9 mouse cellular contexts compared by ENCODE assay signal in genomic region chr8:87939308-87939936, GRCm38 (mm10). TPM values are rescaled to one million over a fixed set of nuclear protein-coding genes. Genes with fewer than 3 reads are reported as not detected.
DNase-seq lines count a peak whose midpoint lies in the region; ATAC-seq and TF ChIP-seq lines count a peak whose summit lies in the region.
"Had no signal": no experiment of that assay in that cellular context is flagged by ENCODE, and none has a peak within 500 bp of the region (broad histone marks: within the 10 kb centered on the region; RNA-seq: fewer than 3 reads in every experiment).

No protein-coding gene starts in this region.

- peak overlapping the region; percentile 63; the same call in 1 of the 2 replicates for H3K27ac ChIP-seq in heart, embryonic 16.5 days (ENCODE audit: low read length)
- peak overlapping the region; percentile 67 for H3K27ac ChIP-seq in ES-E14 (ENCODE audit: insufficient read depth, low read depth, low read length, poor library complexity, severe bottlenecking)
- peak overlapping the region; percentile 17; the same call in 1 of the 2 replicates for H3K27ac ChIP-seq in forebrain, postnatal 0 days (ENCODE audit: low read depth, low read length)
- peak overlapping the region; percentile 85 for H3K27ac ChIP-seq in midbrain, embryonic 12.5 days (replicated peaks)

- H3K9me3 ChIP-seq in heart, embryonic 16.5 days (replicated peaks; ENCODE audit: control insufficient read depth, low read length) = no peaks in the 10 kb centered on the region
- no peaks in the 10 kb centered on the region for H3K9me3 ChIP-seq in ES-E14 (ENCODE audit: control insufficient read depth, insufficient read depth, low read depth, low read length)
- H3K9me3 ChIP-seq in forebrain, postnatal 0 days (ENCODE audit: low read length) = no peaks in the 10 kb centered on the region
- no peaks in the 10 kb centered on the region for H3K9me3 ChIP-seq in midbrain, embryonic 12.5 days

- H3K9ac ChIP-seq in heart, embryonic 16.5 days (ENCODE audit: low read length) = peak overlapping the region; percentile 55
- peak overlapping the region; percentile 26; the same call in 1 of the 2 replicates for H3K9ac ChIP-seq in ES-E14 (ENCODE audit: insufficient read depth, low read depth, low read length, poor library complexity, severe bottlenecking)
- no peak overlapping the region for H3K9ac ChIP-seq in forebrain, postnatal 0 days
- H3K9ac ChIP-seq in midbrain, embryonic 12.5 days (replicated peaks) = no peak overlapping the region

- no peak for ATAC-seq in heart, embryonic 16.5 days (replicated peaks; ENCODE audit: extremely low read depth, insufficient read depth, low FRiP score)
- no peak for ATAC-seq in forebrain, postnatal 0 days
- 0 out of 2 replicates have a peak, but pooled peaks have one; percentile 1 for ATAC-seq in midbrain, embryonic 12.5 days (ENCODE audit: low FRiP score, low read depth)

- in situ Hi-C loops in ES-E14 (cut with MboI; ENCODE audit: low sequenced_read_pairs in 2 of 2, unreplicated experiment in 2 of 2) = no loop called here

- no peaks in the 10 kb centered on the region for H3K36me3 ChIP-seq in heart, embryonic 16.5 days (ENCODE audit: control insufficient read depth, insufficient read depth)
- no peaks in the 10 kb centered on the region for H3K36me3 ChIP-seq in ES-E14 (ENCODE audit: control insufficient read depth, insufficient read depth, low read length, poor library complexity, severe bottlenecking)
- no peaks in the 10 kb centered on the region for H3K36me3 ChIP-seq in forebrain, postnatal 0 days (ENCODE audit: insufficient read depth)
- no peaks in the 10 kb centered on the region for H3K36me3 ChIP-seq in midbrain, embryonic 12.5 days

- H3K4me2 ChIP-seq in heart, embryonic 16.5 days (ENCODE audit: low read depth, low read length) = peak overlapping the region; percentile 77
- no peak overlapping the region for H3K4me2 ChIP-seq in forebrain, postnatal 0 days (ENCODE audit: low read depth)
- peak overlapping the region; percentile 49 for H3K4me2 ChIP-seq in midbrain, embryonic 12.5 days (replicated peaks)

- no peak for DNase-seq in heart, adult 9 months (ENCODE audit: low spot score in 2 of 2)
- no peak for DNase-seq in ES-E14 (ENCODE audit: low read depth, low spot score)
- no peak for DNase-seq in forebrain, postnatal 0 days
- no peak for DNase-seq in left cerebral cortex, adult 8-10 months (ENCODE audit: low spot score in 2 of 2)
- no peak for DNase-seq in adrenal gland, postnatal 10 days
- DNase-seq in kidney, adult 8-10 months = no peak

- no peaks in the 10 kb centered on the region for H3K27me3 ChIP-seq in heart, embryonic 16.5 days (ENCODE audit: control insufficient read depth, insufficient read depth, low read length)
- no peaks in the 10 kb centered on the region for H3K27me3 ChIP-seq in forebrain, postnatal 0 days (ENCODE audit: insufficient read depth, low read length)
- no peaks in the 10 kb centered on the region for H3K27me3 ChIP-seq in midbrain, embryonic 12.5 days

- H3K4me3 ChIP-seq in heart, embryonic 16.5 days (ENCODE audit: low read length) = peak overlapping the region; percentile 42
- H3K4me3 ChIP-seq in ES-E14 (ENCODE audit: insufficient read depth in 1 of 2, low read depth in 1 of 2, low read length in 2 of 2, poor library complexity in 1 of 2, severe bottlenecking in 1 of 2) = peak overlapping the region; percentile 57 to 65
- H3K4me3 ChIP-seq in forebrain, postnatal 0 days (ENCODE audit: low read depth, low read length) = no peak overlapping the region
- H3K4me3 ChIP-seq in midbrain, embryonic 12.5 days = peak overlapping the region; percentile 22; the same call in 1 of the 2 replicates

- TF ChIP-seq CTCF in forebrain, postnatal 0 days (IDR thresholded peaks at IDR 0.05; ENCODE audit: low read depth) = no peak

- WGBS in heart, embryonic 16.5 days = 14% methylated on average over 8 of the region's 8 CpGs
- 28% methylated on average over 8 of the region's 8 CpGs for WGBS in forebrain, postnatal 0 days
- 6% methylated on average over 8 of the region's 8 CpGs for WGBS in midbrain, embryonic 12.5 days

- peaks cover 20% of the 10 kb centered on the region for H3K4me1 ChIP-seq in heart, embryonic 16.5 days (ENCODE audit: control insufficient read depth, insufficient read depth, low read length)
- peaks cover 14 to 39% of the 10 kb centered on the region in 2 experiments; a peak in 3 of 4 replicates for H3K4me1 ChIP-seq in ES-E14 (ENCODE audit: control insufficient read depth in 2 of 2, insufficient read depth in 2 of 2, low read length in 2 of 2, poor library complexity in 1 of 2)
- peaks cover 9% of the 10 kb centered on the region for H3K4me1 ChIP-seq in forebrain, postnatal 0 days (ENCODE audit: insufficient read depth)
- peaks cover 61% of the 10 kb centered on the region for H3K4me1 ChIP-seq in midbrain, embryonic 12.5 days

TF ChIP-seq in ES-E14, 5 proteins besides CTCF, POLR2A, EP300 and RAD21:
- TF ChIP-seq MAFK (IDR thresholded peaks at IDR 0.05; ENCODE audit: insufficient read depth, low read depth, low read length) = no peak
- TF ChIP-seq ZNF384 (IDR thresholded peaks at IDR 0.05; ENCODE audit: low read depth, low read length) = peak; percentile 65
- no peak for TF ChIP-seq ZC3H11A (IDR thresholded peaks at IDR 0.05; ENCODE audit: borderline replicate concordance, low read depth, low read length)
- no peak for TF ChIP-seq CHD2 (IDR thresholded peaks at IDR 0.05; ENCODE audit: low read depth, low read length)
- no peak for TF ChIP-seq HCFC1 (IDR thresholded peaks at IDR 0.05; ENCODE audit: borderline replicate concordance, insufficient read depth, low read length)

RNA-seq across cellular contexts. Expression of gene Zfp423, which starts 20.0 kb away (rescaled TPM):
- 3.1 and 3.7 TPM in 2 replicates for polyA plus RNA-seq in heart, embryonic 16.5 days (2015; fragmentation: Nextera tagmentation; extraction: Ambion mirVana)
- 21.4 and 23.2 TPM in 2 replicates for total RNA-seq in ES-E14 (2012; rRNA removed)
- total RNA-seq in forebrain, postnatal 0 days (2014; rRNA removed) = 32.5 and 34.6 TPM in 2 replicates
- 10.7 and 18.4 TPM in 2 replicates for polyA plus RNA-seq in forebrain, postnatal 0 days (2015; fragmentation: Nextera tagmentation; extraction: Ambion mirVana)
- 47.9 and 60.8 TPM in 2 replicates for polyA plus RNA-seq in midbrain, embryonic 12.5 days (2016; fragmentation: Nextera tagmentation; extraction: Ambion mirVana)
- total RNA-seq in left cerebral cortex, adult 8-10 months (2022) = 10 to 100 TPM; 30.7 to 35.6 (median 33.9) TPM
- total RNA-seq in adrenal gland, postnatal 10 days (2021) = 10 to 100 TPM; 19.6 to 35.2 TPM
- total RNA-seq: hematopoietic stem cell, adult 5-6 weeks had no signal

Comparison
In these comparisons a context has a peak if more than half of its experiments do, and no peak if none do; other contexts are left out.
1. H3K27ac ChIP-seq: peak in every context shown above with its lines; median percentile 85 in midbrain, embryonic 12.5 days; 67 in ES-E14; 63 in heart, embryonic 16.5 days; 17 in forebrain, postnatal 0 days.
2. H3K9ac ChIP-seq: peak in heart, embryonic 16.5 days (single experiment) and ES-E14 (single experiment); none in forebrain, postnatal 0 days (single experiment) and midbrain, embryonic 12.5 days (single experiment).